Mouse (Mus musculus) liver, adult 2 months (tissue): ENCODE data around the gene Klhl15.
A peak's percentile ranks its signal among the peaks of the same experiment; 100 is the strongest.

Experiments
- CTCF ChIP-seq: fragments of 200-500 bp; IDR thresholded peaks from 2 replicates; pipeline ENCODE4 v1.5.1; 2011; ENCODE audit warnings: low read depth, low read length, control low read depth
- POLR2A ChIP-seq: fragments of 200-500 bp; IDR thresholded peaks from 2 replicates; pipeline ENCODE4 v1.6.1; 2011; ENCODE audit warnings: low read length, control low read depth; ENCODE audit not compliant: insufficient read depth; ENCODE audit errors: extremely low read depth

DNA sequence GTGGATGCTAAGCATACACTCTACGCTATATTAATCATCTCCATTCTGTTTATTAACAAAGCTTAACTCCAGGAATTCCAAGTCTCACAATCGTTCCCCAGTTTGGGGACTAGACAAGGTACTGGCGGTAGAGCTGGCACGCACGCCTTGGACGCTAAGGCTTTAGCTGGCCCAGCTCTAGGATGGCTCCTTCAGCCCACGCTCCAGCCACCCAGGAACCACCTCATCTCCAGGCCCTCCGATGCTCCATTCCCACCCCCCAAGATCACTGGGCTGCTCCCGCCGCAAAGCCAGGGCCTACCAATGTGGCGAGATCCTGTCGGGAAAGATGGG lies 22.2 kb upstream of the Klhl15 start:
- 0 out of 2 replicates have a peak, but pooled peaks have one; percentile 36 for TF ChIP-seq POLR2A
- TF ChIP-seq CTCF = no peak
